Mouse (Mus musculus) urinary bladder, postnatal 14 days (tissue): ENCODE data around the gene Nop14.
"Not testable (repeated sequence)": the region's sequence is repeated elsewhere in the genome, so short reads cannot be mapped to it uniquely, and the experiment has no call there.

Experiments
- DNase-seq: peaks from one replicate; pipeline ENCODE4 v3.0.0; 2021; ENCODE audit warnings: low spot score

Gene Nop14

GRCm38 (mm10) chr5:34632996-34633395, 27.0 kb downstream of the Nop14 start:
- DNase-seq = no peak

DNA sequence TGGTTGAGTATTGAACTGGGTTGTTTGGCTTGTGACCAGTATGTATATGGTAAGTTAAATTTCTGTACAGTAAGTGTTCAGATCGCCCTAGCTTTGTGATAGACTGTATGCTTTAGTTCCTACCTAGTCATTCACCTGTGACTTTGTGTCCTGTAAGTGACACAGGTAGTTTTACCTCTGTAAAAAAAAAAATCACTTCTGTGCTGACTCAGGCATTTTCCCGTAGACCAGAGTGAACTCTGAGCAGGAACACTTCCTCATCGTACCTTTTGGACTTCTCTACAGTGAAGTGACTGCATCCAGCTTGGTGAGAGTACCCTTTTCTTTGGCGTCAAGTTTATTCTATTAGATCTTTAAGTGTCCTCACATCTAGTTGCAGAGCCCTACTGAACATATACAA, 50.0 kb downstream of the Nop14 start:
- DNase-seq = no peak

- DNase-seq = no peak
These were observed 51.7 kb downstream of the Nop14 start for GRCm38 (mm10) chr5:34608226-34608625.

DNA sequence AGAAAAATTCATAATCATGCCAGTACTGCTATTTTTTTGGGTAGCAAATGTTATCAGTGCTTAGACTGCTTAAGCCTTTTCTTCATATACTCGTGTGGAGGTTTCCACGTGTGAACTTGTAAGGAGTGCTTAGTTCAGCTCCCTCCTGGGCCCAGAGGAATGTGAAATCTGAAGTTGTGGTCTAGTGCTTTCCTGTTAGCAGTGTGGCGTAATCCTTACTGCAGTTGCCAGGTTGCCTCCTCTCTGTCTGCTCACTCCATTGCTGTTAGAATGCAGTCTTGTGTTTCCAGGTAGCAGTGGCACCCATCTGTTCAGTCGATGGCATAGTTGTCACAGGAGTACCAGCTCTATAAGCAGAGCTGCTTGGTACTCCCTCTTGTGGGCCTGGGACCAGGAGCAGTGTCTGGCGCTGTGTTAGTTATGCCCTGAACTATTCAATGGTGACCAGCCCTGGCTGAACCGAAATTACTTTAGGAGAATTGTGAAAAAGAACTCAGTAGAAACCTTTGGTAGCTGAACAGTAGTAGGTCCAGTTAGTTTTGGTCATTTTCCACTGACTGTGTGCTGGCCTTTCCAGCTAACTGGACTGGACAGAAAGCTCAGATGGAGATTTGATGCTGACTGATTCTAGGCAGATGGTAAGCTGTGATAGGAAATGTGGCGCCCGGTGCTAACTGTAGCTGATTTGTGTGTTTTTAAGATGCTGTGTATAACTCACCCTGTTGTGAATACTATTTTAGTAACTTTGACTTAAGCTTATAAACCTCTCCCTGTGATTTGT, 52.7 kb downstream of the Nop14 start:
- DNase-seq = no peak

GRCm38 (mm10) chr5:34604576-34604975, 55.4 kb downstream of the Nop14 start:
- no peak for DNase-seq

DNA sequence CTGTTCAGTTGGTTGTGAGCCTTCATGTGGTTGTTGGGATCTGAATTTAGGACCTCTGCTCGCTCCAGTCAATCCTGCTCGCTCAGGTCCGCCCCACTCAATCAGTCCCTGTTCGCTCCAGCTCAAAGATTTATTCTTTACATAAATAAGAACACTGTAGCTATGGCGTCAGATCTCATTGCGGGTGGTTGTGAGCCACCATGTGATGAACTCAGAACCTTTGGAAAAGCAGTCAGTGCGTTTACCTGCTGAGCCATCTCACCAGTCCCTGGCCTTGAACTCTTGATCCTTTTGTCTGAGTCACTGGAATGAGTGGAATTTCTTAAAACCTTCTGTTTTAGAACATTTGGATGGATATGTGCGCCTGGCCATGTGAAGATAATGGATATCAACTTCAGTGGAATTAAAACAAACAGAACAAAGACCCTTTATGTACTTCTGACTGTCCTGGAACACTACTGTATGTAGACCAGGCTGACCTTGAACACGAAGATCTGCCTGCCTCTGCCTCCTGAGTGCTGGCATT, 66.7 kb downstream of the Nop14 start:
- no peak for DNase-seq

GRCm38 (mm10) chr5:34592666-34593065, 67.3 kb downstream of the Nop14 start:
- no peak for DNase-seq

DNA sequence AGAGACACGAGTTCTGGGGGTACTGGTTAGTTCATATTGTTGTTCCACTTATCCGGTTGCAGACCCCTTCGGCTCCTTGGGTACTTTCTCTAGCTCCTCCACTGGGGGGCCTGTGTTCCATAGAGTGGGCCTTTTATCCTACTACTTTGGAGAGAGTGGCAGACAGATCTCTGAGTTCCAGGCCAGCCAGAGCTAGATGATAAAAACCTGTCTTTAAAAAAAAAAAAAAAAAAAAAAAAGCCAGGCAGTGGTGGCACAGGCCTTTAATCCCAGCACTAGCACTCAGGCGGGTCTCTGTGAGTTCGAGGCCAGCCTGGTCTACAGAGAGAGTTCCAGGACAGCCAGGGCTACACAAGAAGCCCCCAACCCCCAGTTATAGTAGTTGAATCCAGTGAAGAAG, 67.7 kb downstream of the Nop14 start:
- DNase-seq = not testable (repeated sequence)

DNA sequence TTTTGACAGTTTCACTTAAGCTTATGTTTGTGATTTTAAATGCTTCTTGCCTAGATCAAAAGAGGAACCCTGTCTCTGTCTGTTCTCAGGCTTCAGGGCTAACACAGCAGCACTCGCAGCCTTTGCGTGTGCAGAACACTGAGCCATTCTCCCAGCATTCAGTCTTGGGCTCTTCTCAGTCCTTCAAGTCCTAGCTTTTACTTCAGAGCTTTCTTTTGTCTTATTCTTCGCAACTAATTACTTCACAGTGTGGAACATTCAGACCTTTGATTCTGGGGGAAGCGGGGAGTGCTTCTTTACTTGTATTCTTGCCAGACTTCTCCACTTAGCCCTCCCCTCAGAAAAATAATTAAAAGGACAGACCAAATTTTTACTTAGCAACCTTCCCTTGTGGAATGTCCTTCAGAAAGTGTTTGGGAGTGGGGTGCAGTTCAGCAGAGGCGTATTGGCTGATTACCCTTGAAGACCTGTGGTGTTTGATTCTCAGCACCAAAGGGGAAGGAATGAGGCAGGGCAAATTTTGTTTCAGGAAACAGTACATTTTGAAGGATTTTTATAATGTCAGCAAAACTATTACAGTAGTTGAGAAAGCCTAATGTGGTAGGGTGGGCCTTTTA, 68.5 kb downstream of the Nop14 start:
- DNase-seq = no peak

DNA sequence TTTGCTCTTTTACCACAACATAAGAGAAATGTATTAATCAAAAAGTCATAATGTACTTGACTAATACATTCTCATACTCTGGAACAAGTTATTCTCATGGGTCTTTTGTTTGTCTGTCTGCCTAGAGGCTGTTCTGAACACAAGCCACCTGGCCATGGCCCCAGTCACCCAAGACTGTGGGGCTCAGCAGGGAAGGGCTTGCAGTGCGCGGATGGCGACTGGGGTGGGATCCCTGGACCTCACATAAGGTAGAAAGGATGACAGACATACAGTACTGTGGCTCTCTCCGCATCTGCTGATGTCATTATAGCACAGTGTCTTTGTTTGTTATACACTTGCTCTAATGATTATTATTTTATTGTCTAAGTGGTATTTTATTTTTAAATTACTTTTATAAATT, 69.2 kb downstream of the Nop14 start:
- DNase-seq = no peak

DNA sequence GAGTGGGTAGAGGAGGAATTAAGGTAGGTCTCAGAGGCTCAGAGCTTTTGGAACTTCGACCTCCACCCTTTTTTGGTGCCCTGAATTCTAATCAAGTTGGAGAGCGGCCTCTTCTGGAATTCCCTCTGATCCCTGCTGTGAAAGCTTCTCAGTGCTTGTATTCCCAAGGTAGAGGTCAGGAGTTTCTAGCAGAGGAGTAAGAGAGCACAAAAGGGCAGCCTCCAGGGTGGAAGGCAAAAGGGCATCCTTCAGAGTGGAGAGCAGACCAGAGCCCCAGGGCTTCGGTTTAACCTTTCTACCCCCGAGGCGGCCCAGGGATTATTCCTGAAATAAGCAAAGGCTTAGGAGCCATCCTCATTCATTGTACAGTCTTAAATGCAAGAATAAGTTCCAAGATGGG, 69.9 kb downstream of the Nop14 start:
- no peak for DNase-seq
